Mouse (Mus musculus): ENCODE data around the gene Gpr25. TPM values are rescaled to one million over a fixed set of nuclear protein-coding genes. Genes with fewer than 3 reads are reported as not detected.

The Gpr25 gene
- polyA plus RNA-seq, 1 experiment from 2014 or later, result not detected

- H3K4me3 ChIP-seq (ENCODE audit: low read length), result no peak overlapping the region
- H3K9ac ChIP-seq (ENCODE audit: low read depth, low read length), result no peak overlapping the region
- H3K9me3 ChIP-seq (ENCODE audit: control insufficient read depth, low read length), result no peaks in the 10 kb centered on the region
- H3K27ac ChIP-seq (ENCODE audit: low read depth, low read length), result no peak overlapping the region
- H3K4me2 ChIP-seq (replicated peaks; ENCODE audit: low read depth, low read length), result no peak overlapping the region
- no peak for ATAC-seq (ENCODE audit: low FRiP score, low TSS enrichment)
- no peaks in the 10 kb centered on the region for H3K36me3 ChIP-seq (ENCODE audit: control insufficient read depth, insufficient read depth, low read length)
- H3K27me3 ChIP-seq (ENCODE audit: control insufficient read depth, insufficient read depth, low read length), result no peaks in the 10 kb centered on the region
- 98% methylated on average over 4 of the region's 5 CpGs for WGBS
- H3K4me1 ChIP-seq (ENCODE audit: control insufficient read depth, insufficient read depth, low read length), result no peaks in the 10 kb centered on the region
These were observed 16.2 kb downstream of the Gpr25 start for GRCm38 (mm10) chr1:136244469-136244868.

- H3K27ac ChIP-seq (ENCODE audit: low read depth, low read length), result no peak overlapping the region
- 93% methylated on average over 7 of the region's 7 CpGs for WGBS
- no peaks in the 10 kb centered on the region for H3K4me1 ChIP-seq (ENCODE audit: control insufficient read depth, insufficient read depth, low read length)
- H3K4me3 ChIP-seq (ENCODE audit: low read length), result no peak overlapping the region
- no peaks in the 10 kb centered on the region for H3K9me3 ChIP-seq (ENCODE audit: control insufficient read depth, low read length)
- H3K4me2 ChIP-seq (replicated peaks; ENCODE audit: low read depth, low read length), result no peak overlapping the region
- no peaks in the 10 kb centered on the region for H3K27me3 ChIP-seq (ENCODE audit: control insufficient read depth, insufficient read depth, low read length)
- no peaks in the 10 kb centered on the region for H3K36me3 ChIP-seq (ENCODE audit: control insufficient read depth, insufficient read depth, low read length)
- no peak overlapping the region for H3K9ac ChIP-seq (ENCODE audit: low read depth, low read length)
- no peak for ATAC-seq (ENCODE audit: low FRiP score, low TSS enrichment)
These were observed 18.9 kb downstream of the Gpr25 start for GRCm38 (mm10) chr1:136241801-136242200.

- Histone ChIP-seq H3K4me2 (replicated peaks; ENCODE audit: low read depth, low read length) (no peak overlapping the region), H3K36me3 (ENCODE audit: control insufficient read depth, insufficient read depth, low read length) (no peaks in the 10 kb centered on the region), H3K27ac (ENCODE audit: low read depth, low read length) (no peak overlapping the region), H3K4me3 (ENCODE audit: low read length) (no peak overlapping the region), H3K27me3 (ENCODE audit: control insufficient read depth, insufficient read depth, low read length) (no peaks in the 10 kb centered on the region), H3K9ac (ENCODE audit: low read depth, low read length) (no peak overlapping the region), H3K4me1 (ENCODE audit: control insufficient read depth, insufficient read depth, low read length) (0 out of 2 replicates have a peak, but pooled peaks cover 3% of the 10 kb centered on the region), H3K9me3 (ENCODE audit: control insufficient read depth, low read length) (no peaks in the 10 kb centered on the region)
- WGBS, result 84% methylated on average over 4 of the region's 4 CpGs
- ATAC-seq (ENCODE audit: low FRiP score, low TSS enrichment), result no peak
These were observed 22.2 kb downstream of the Gpr25 start for GRCm38 (mm10) chr1:136238495-136238894.

- Histone ChIP-seq H3K4me1 (ENCODE audit: control insufficient read depth, insufficient read depth, low read length) (peaks cover 33% of the 10 kb centered on the region), H3K27ac (ENCODE audit: low read depth, low read length) (no peak overlapping the region)
These were observed 26.0 kb downstream of the Gpr25 start for GRCm38 (mm10) chr1:136234595-136235092.

GRCm38 (mm10) chr1:136233892-136234594 is 26.6 kb downstream of the Gpr25 start, which contains the start of gene Inava:
Gene Inava, minus strand, starts transcription at chr1:136234264.
- Histone ChIP-seq H3K27me3 (ENCODE audit: control insufficient read depth, insufficient read depth, low read length) (no peaks in the 10 kb centered on the region), H3K36me3 (ENCODE audit: control insufficient read depth, insufficient read depth, low read length) (no peaks in the 10 kb centered on the region), H3K4me1 (ENCODE audit: control insufficient read depth, insufficient read depth, low read length) (peaks cover 37% of the 10 kb centered on the region), H3K9ac (ENCODE audit: low read depth, low read length) (peak within 1 kb of the TSS; percentile 65), H3K4me3 (ENCODE audit: low read length) (peak within 1 kb of the TSS; percentile 62), H3K4me2 (replicated peaks; ENCODE audit: low read depth, low read length) (peak within 1 kb of the TSS; percentile 52), H3K9me3 (ENCODE audit: control insufficient read depth, low read length) (no peaks in the 10 kb centered on the region), H3K27ac (ENCODE audit: low read depth, low read length) (peak within 1 kb of the TSS; percentile 63; the same call in 1 of the 2 replicates)
- WGBS, result under 1% methylated on average over 44 of the region's 51 CpGs
- peak; percentile 87 for ATAC-seq (ENCODE audit: low FRiP score, low TSS enrichment)

More at GRCm38 (mm10) chr1:136234595-136235092, 26.0 kb downstream of the Gpr25 start:
- no peaks in the 10 kb centered on the region for H3K27me3 ChIP-seq (ENCODE audit: control insufficient read depth, insufficient read depth, low read length)
- H3K4me2 ChIP-seq (replicated peaks; ENCODE audit: low read depth, low read length), result peak overlapping the region; percentile 52
- ATAC-seq (ENCODE audit: low FRiP score, low TSS enrichment), result no peak; the same call in 1 of the 2 replicates
- H3K36me3 ChIP-seq (ENCODE audit: control insufficient read depth, insufficient read depth, low read length), result no peaks in the 10 kb centered on the region
- 4% methylated on average over 9 of the region's 9 CpGs for WGBS
- peak overlapping the region; percentile 62 for H3K4me3 ChIP-seq (ENCODE audit: low read length)
- H3K9me3 ChIP-seq (ENCODE audit: control insufficient read depth, low read length), result no peaks in the 10 kb centered on the region
- H3K9ac ChIP-seq (ENCODE audit: low read depth, low read length), result peak overlapping the region; percentile 65

- no peaks in the 10 kb centered on the region for H3K27me3 ChIP-seq (ENCODE audit: control insufficient read depth, insufficient read depth, low read length)
- peaks cover 46% of the 10 kb centered on the region for H3K4me1 ChIP-seq (ENCODE audit: control insufficient read depth, insufficient read depth, low read length)
- WGBS, result 2% methylated on average over 23 of the region's 23 CpGs
- peak overlapping the region; percentile 52 for H3K4me2 ChIP-seq (replicated peaks; ENCODE audit: low read depth, low read length)
- ATAC-seq (ENCODE audit: low FRiP score, low TSS enrichment), result 0 out of 2 replicates have a peak, but pooled peaks have one; percentile 11
- H3K9me3 ChIP-seq (ENCODE audit: control insufficient read depth, low read length), result no peaks in the 10 kb centered on the region
- peak overlapping the region; percentile 62 for H3K4me3 ChIP-seq (ENCODE audit: low read length)
- H3K36me3 ChIP-seq (ENCODE audit: control insufficient read depth, insufficient read depth, low read length), result no peaks in the 10 kb centered on the region
- peak overlapping the region; percentile 65 for H3K9ac ChIP-seq (ENCODE audit: low read depth, low read length)
- H3K27ac ChIP-seq (ENCODE audit: low read depth, low read length), result peak overlapping the region; percentile 30; the same call in 1 of the 2 replicates
These were observed 27.5 kb downstream of the Gpr25 start for GRCm38 (mm10) chr1:136232986-136233790.

GRCm38 (mm10) chr1:136232285-136232926 is 28.3 kb downstream of the Gpr25 start:
- WGBS, result 2% methylated on average over 9 of the region's 9 CpGs
- H3K27ac ChIP-seq (ENCODE audit: low read depth, low read length), result peak overlapping the region; percentile 55
- H3K4me2 ChIP-seq (replicated peaks; ENCODE audit: low read depth, low read length), result peak overlapping the region; percentile 52
- H3K36me3 ChIP-seq (ENCODE audit: control insufficient read depth, insufficient read depth, low read length), result no peaks in the 10 kb centered on the region
- H3K9me3 ChIP-seq (ENCODE audit: control insufficient read depth, low read length), result no peaks in the 10 kb centered on the region
- no peak for ATAC-seq (ENCODE audit: low FRiP score, low TSS enrichment)
- peaks cover 54% of the 10 kb centered on the region for H3K4me1 ChIP-seq (ENCODE audit: control insufficient read depth, insufficient read depth, low read length)
- H3K4me3 ChIP-seq (ENCODE audit: low read length), result peak overlapping the region; percentile 62
- H3K27me3 ChIP-seq (ENCODE audit: control insufficient read depth, insufficient read depth, low read length), result no peaks in the 10 kb centered on the region
- peak overlapping the region; percentile 34; the same call in 1 of the 2 replicates for H3K9ac ChIP-seq (ENCODE audit: low read depth, low read length)

- peak overlapping the region; percentile 52 for H3K4me2 ChIP-seq (replicated peaks; ENCODE audit: low read depth, low read length)
- ATAC-seq (ENCODE audit: low FRiP score, low TSS enrichment), result no peak
- H3K27me3 ChIP-seq (ENCODE audit: control insufficient read depth, insufficient read depth, low read length), result no peaks in the 10 kb centered on the region
- WGBS, result 5% methylated on average over 6 of the region's 6 CpGs
- peaks cover 54% of the 10 kb centered on the region for H3K4me1 ChIP-seq (ENCODE audit: control insufficient read depth, insufficient read depth, low read length)
- H3K9ac ChIP-seq (ENCODE audit: low read depth, low read length), result peak overlapping the region; percentile 34; the same call in 1 of the 2 replicates
- H3K36me3 ChIP-seq (ENCODE audit: control insufficient read depth, insufficient read depth, low read length), result peaks cover 3% of the 10 kb centered on the region; the same call in 1 of the 2 replicates
- 0 out of 2 replicates have a peak overlapping the region, but pooled peaks have one; percentile 62 for H3K27ac ChIP-seq (ENCODE audit: low read depth, low read length)
- H3K9me3 ChIP-seq (ENCODE audit: control insufficient read depth, low read length), result no peaks in the 10 kb centered on the region
- H3K4me3 ChIP-seq (ENCODE audit: low read length), result peak overlapping the region; percentile 62
These were observed 29.1 kb downstream of the Gpr25 start for GRCm38 (mm10) chr1:136231596-136231995.
